Mouse (Mus musculus): ENCODE results near the gene Ppp1r3e. TPM values are rescaled to one million over a fixed set of nuclear protein-coding genes. Genes with fewer than 3 reads are reported as not detected.

The Ppp1r3e gene
- polyA plus RNA-seq, 1 experiment: 5.4 TPM

DNA sequence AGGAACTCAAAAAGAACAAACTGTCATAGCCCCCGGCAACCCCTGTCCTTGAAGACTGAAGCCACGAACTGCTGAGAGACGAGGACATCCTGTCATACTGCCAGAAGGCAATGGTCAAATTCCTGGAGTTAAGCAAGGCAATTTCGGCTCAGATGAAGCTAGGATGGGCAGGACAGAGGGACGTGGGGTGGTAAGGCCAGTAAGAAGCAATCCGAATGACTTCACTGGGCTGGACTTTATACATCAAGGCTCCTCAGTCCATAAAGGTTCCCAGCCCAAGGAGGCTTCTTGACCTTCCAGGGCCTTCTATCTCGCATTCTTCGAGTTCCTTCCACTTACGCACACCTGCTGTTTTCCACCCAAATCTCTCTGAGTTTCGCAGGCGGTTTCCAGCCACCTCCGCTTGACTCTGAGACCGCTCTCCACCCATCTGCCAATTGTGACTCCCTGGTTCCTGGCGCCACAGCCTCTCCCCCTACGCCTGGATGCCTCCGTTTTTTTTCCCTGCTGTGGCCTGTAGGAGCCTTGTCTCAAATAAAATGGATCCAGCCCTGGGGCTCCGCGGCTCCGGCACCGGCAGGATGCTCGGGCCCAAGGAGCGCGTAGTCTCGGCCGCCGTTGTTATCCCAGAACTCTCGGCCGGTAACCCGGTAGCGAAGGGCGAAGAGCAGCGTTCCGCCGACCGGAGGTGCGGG is 1.4 kb downstream of the Ppp1r3e start:
- TF ChIP-seq POLR2A (IDR thresholded peaks at IDR 0.05; ENCODE audit: control insufficient read depth, low read depth, low read length) (no peak), CTCF (IDR thresholded peaks at IDR 0.05; ENCODE audit: control insufficient read depth, insufficient read depth, insufficient replicate concordance, low read depth, low read length) (no peak)
- H3K27me3 ChIP-seq (ENCODE audit: control insufficient read depth, insufficient read depth, low read length): no peaks in the 10 kb centered on the region
- peak overlapping the region; percentile 84 for H3K27ac ChIP-seq (ENCODE audit: control insufficient read depth, insufficient read depth, low read depth, low read length)

DNA sequence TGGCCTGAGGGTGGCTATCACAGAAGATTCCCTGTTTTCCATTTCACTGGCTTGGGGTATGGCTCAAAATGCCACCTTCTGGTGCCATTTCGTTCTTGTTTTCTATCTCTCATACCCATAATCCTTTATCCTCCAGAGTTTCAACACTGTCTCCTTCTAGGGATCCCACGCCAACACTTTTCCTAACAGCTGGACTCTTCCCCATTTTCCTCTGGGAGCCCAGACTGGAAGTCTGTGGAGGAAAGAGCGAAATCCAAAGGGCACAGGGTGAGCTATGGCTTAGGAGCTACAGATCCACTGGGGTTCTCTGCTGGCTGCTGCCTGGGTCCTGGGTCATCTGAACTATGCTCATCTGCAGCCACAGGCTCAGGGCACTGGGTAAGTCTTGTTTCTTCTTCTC is 3.2 kb downstream of the Ppp1r3e start:
- Histone ChIP-seq H3K4me3 (ENCODE audit: control insufficient read depth, low read depth, low read length) (no peak overlapping the region), H3K36me3 (ENCODE audit: control insufficient read depth, insufficient read depth, low read length) (no peaks in the 10 kb centered on the region), H3K4me1 (ENCODE audit: control insufficient read depth, insufficient read depth, low read length) (peaks cover 9% of the 10 kb centered on the region), H3K27me3 (ENCODE audit: control insufficient read depth, insufficient read depth, low read length) (no peaks in the 10 kb centered on the region), H3K27ac (ENCODE audit: control insufficient read depth, insufficient read depth, low read depth, low read length) (no peak overlapping the region)
- no peak for TF ChIP-seq POLR2A (IDR thresholded peaks at IDR 0.05; ENCODE audit: control insufficient read depth, low read depth, low read length)
- no peak for TF ChIP-seq CTCF (IDR thresholded peaks at IDR 0.05; ENCODE audit: control insufficient read depth, insufficient read depth, insufficient replicate concordance, low read depth, low read length)

More for the DNA sequence above, 1.4 kb downstream of the Ppp1r3e start:
- Histone ChIP-seq H3K4me3 (ENCODE audit: control insufficient read depth, low read depth, low read length) (peak overlapping the region; percentile 92), H3K36me3 (ENCODE audit: control insufficient read depth, insufficient read depth, low read length) (no peaks in the 10 kb centered on the region), H3K4me1 (ENCODE audit: control insufficient read depth, insufficient read depth, low read length) (peaks cover 9% of the 10 kb centered on the region)

DNA sequence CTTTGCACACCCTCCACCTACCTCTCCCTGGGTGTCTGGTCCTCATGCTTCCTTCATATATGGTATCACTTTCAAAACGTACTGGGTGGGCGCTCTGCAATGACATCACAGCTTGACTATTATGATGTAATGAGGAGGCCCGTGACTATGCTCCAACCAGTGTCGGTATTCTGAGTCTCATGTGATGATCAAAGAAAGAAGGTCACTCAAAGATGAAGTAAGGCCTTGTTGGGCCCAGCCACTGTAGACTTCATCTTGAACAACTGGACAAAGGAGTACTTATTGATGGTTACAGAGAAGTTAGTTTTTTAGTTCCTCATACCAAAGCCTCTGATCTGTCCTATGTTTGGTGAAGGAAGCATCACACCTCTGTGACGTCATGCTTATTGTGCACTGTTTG is 6.5 kb downstream of the Ppp1r3e start, which contains the start of gene Homez:
Gene Homez (minus strand): TSS at position 101 of the 400 bp plus-strand sequence.
- H3K4me1 ChIP-seq (ENCODE audit: control insufficient read depth, insufficient read depth, low read length): peaks cover 3% of the 10 kb centered on the region
- H3K36me3 ChIP-seq (ENCODE audit: control insufficient read depth, insufficient read depth, low read length): no peaks in the 10 kb centered on the region
- no peaks in the 10 kb centered on the region for H3K27me3 ChIP-seq (ENCODE audit: control insufficient read depth, insufficient read depth, low read length)
- H3K27ac ChIP-seq (ENCODE audit: control insufficient read depth, insufficient read depth, low read depth, low read length): peak within 1 kb of the TSS; percentile 29; the same call in 1 of the 2 replicates
- H3K4me3 ChIP-seq (ENCODE audit: control insufficient read depth, low read depth, low read length): peak within 1 kb of the TSS; percentile 74
- TF ChIP-seq CTCF (IDR thresholded peaks at IDR 0.05; ENCODE audit: control insufficient read depth, insufficient read depth, insufficient replicate concordance, low read depth, low read length) (no peak), POLR2A (IDR thresholded peaks at IDR 0.05; ENCODE audit: control insufficient read depth, low read depth, low read length) (no peak; the same call in 1 of the 2 replicates)

DNA sequence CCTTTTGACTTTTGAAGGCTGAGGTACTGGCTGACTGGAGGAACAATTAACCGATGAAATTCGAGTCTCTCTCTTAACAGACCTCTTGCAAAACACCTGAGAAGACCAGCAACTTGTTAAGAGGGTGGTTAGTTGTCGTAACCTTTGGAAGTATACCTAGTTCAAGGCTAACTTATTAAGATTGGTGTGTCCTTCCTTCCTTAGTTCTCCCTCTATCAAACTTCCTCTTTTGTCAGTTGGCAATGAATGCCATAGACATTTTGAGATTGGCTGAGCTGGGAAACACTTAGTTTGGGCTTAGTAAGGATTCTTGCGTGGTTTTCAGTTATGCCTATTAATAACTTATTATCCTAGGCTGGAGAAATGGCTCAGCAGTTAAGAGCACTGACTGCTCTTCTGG is 9.3 kb downstream of the Ppp1r3e start:
- Histone ChIP-seq H3K27ac (ENCODE audit: control insufficient read depth, insufficient read depth, low read depth, low read length) (no peak overlapping the region), H3K36me3 (ENCODE audit: control insufficient read depth, insufficient read depth, low read length) (no peaks in the 10 kb centered on the region), H3K4me1 (ENCODE audit: control insufficient read depth, insufficient read depth, low read length) (peaks cover 3% of the 10 kb centered on the region), H3K4me3 (ENCODE audit: control insufficient read depth, low read depth, low read length) (no peak overlapping the region; the same call in 1 of the 2 replicates), H3K27me3 (ENCODE audit: control insufficient read depth, insufficient read depth, low read length) (no peaks in the 10 kb centered on the region)
- TF ChIP-seq POLR2A (IDR thresholded peaks at IDR 0.05; ENCODE audit: control insufficient read depth, low read depth, low read length) (no peak), CTCF (IDR thresholded peaks at IDR 0.05; ENCODE audit: control insufficient read depth, insufficient read depth, insufficient replicate concordance, low read depth, low read length) (no peak)

DNA sequence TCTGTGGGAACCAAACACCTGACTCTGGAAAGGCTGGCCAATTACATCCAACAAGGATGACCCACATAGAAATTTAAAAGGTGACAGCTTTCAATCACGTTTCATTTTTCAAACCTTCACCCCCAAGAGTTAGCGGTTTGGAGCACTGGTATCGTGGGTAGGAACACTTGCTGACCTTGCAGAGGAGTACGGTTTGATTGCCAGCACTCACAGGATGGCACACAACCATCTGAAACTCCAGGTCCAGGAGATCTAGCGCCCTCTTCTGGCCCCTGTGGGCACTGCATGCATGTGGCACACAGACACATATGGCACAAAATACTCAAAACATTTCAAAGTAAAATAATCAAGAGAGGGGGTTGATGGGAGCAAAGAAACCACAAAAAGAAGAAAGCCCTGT is 10.4 kb downstream of the Ppp1r3e start:
- Histone ChIP-seq H3K4me1 (ENCODE audit: control insufficient read depth, insufficient read depth, low read length) (peaks cover 3% of the 10 kb centered on the region), H3K4me3 (ENCODE audit: control insufficient read depth, low read depth, low read length) (peak overlapping the region; percentile 14), H3K27ac (ENCODE audit: control insufficient read depth, insufficient read depth, low read depth, low read length) (no peak overlapping the region), H3K27me3 (ENCODE audit: control insufficient read depth, insufficient read depth, low read length) (no peaks in the 10 kb centered on the region), H3K36me3 (ENCODE audit: control insufficient read depth, insufficient read depth, low read length) (no peaks in the 10 kb centered on the region)
- peak; percentile 86; the same call in 1 of the 2 replicates for TF ChIP-seq CTCF (IDR thresholded peaks at IDR 0.05; ENCODE audit: control insufficient read depth, insufficient read depth, insufficient replicate concordance, low read depth, low read length)
- no peak for TF ChIP-seq POLR2A (IDR thresholded peaks at IDR 0.05; ENCODE audit: control insufficient read depth, low read depth, low read length)

DNA sequence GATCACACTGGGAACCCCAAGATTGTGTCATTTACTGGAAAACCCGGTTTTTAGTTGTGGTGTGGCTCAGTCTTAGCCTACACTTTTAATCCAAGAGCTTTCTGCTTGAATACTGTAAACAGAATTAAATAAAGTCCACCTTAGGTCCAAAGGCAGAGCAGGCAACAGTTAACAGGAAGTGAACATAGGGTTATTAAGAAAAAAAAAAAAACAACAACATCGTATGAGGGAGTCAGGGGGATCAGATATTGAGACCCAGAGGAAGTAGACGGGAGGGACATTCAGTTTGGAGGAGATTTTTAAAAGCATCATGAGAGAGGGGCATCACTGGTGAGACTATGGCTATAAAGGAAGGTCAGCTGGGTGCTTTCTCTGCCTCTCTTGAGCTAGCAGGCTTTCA is 11.1 kb downstream of the Ppp1r3e start:
- no peaks in the 10 kb centered on the region for H3K36me3 ChIP-seq (ENCODE audit: control insufficient read depth, insufficient read depth, low read length)
- no peak for TF ChIP-seq POLR2A (IDR thresholded peaks at IDR 0.05; ENCODE audit: control insufficient read depth, low read depth, low read length)
- TF ChIP-seq CTCF (IDR thresholded peaks at IDR 0.05; ENCODE audit: control insufficient read depth, insufficient read depth, insufficient replicate concordance, low read depth, low read length): no peak
- peak overlapping the region; percentile 18; the same call in 1 of the 2 replicates for H3K4me3 ChIP-seq (ENCODE audit: control insufficient read depth, low read depth, low read length)
- H3K27ac ChIP-seq (ENCODE audit: control insufficient read depth, insufficient read depth, low read depth, low read length): no peak overlapping the region
- no peaks in the 10 kb centered on the region for H3K27me3 ChIP-seq (ENCODE audit: control insufficient read depth, insufficient read depth, low read length)
- H3K4me1 ChIP-seq (ENCODE audit: control insufficient read depth, insufficient read depth, low read length): peaks cover 3% of the 10 kb centered on the region

DNA sequence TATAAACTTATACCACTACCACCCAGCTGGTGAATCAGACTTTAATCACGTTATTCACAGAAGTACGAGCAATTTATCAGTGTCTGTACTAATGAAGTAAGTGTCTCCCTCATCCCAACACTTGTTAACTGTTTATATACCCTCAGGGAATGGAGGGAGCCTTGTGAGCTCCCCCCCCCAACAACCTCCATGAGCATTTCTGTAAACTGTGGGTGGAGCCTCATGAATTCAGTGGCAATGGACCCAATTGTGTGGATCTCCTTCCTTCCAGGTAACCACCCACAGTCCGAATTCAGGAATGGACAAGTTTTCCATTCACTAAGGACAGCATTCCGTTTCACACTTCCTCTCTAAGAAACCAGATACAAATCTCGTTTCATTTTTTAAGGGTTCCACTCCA is 11.7 kb downstream of the Ppp1r3e start:
- TF ChIP-seq CTCF (IDR thresholded peaks at IDR 0.05; ENCODE audit: control insufficient read depth, insufficient read depth, insufficient replicate concordance, low read depth, low read length): no peak
- H3K27ac ChIP-seq (ENCODE audit: control insufficient read depth, insufficient read depth, low read depth, low read length): no peak overlapping the region
- no peaks in the 10 kb centered on the region for H3K27me3 ChIP-seq (ENCODE audit: control insufficient read depth, insufficient read depth, low read length)
- peak overlapping the region; percentile 39; the same call in 1 of the 2 replicates for H3K4me3 ChIP-seq (ENCODE audit: control insufficient read depth, low read depth, low read length)
- peaks cover 3% of the 10 kb centered on the region for H3K4me1 ChIP-seq (ENCODE audit: control insufficient read depth, insufficient read depth, low read length)
- no peaks in the 10 kb centered on the region for H3K36me3 ChIP-seq (ENCODE audit: control insufficient read depth, insufficient read depth, low read length)
